ENCODE assay signal across 8 mouse cellular contexts in genomic region chr6:95621821-95622220, GRCm38 (mm10).
DNase-seq lines count a peak whose midpoint lies in the region; ATAC-seq and TF ChIP-seq lines count a peak whose summit lies in the region.

No protein-coding gene starts in this region.

- no peak overlapping the region for H3K9ac ChIP-seq in kidney, embryonic 14.5 days (ENCODE audit: low read depth, low read length)
- H3K9ac ChIP-seq in neural tube, embryonic 15.5 days (replicated peaks), result no peak overlapping the region

- peak; percentile 66 for DNase-seq in kidney, adult 2 months
- DNase-seq in lung, postnatal 14 days, result peak; percentile 60
- no peak for DNase-seq in thymus, postnatal 25 days

- no peak for ATAC-seq in kidney, embryonic 14.5 days (ENCODE audit: low FRiP score, low TSS enrichment)
- peak; percentile 87 for ATAC-seq in activated CD4-positive, CD25-positive, alpha-beta regulatory T cell, adult 4 months
- ATAC-seq in common myeloid progenitor, adult 5-6 weeks (replicated peaks; ENCODE audit: low read depth, poor library complexity, severe bottlenecking), result peak; percentile 59
- ATAC-seq in hematopoietic stem cell, adult 5-6 weeks (replicated peaks in 1 of 2; ENCODE audit: insufficient read depth in 1 of 2, low FRiP score in 2 of 2, low TSS enrichment in 1 of 2, low read depth in 1 of 2, poor library complexity in 2 of 2, severe bottlenecking in 2 of 2), result peak; percentile 81 to 89
- no peak for ATAC-seq in neural tube, embryonic 15.5 days (ENCODE audit: low FRiP score)

- H3K4me2 ChIP-seq in kidney, embryonic 14.5 days (replicated peaks; ENCODE audit: low read depth, low read length), result no peak overlapping the region
- no peak overlapping the region for H3K4me2 ChIP-seq in neural tube, embryonic 15.5 days

- no peaks in the 10 kb centered on the region for H3K27me3 ChIP-seq in kidney, adult 2 months (replicated peaks; ENCODE audit: control insufficient read depth, insufficient read depth, low read length)
- no peaks in the 10 kb centered on the region for H3K27me3 ChIP-seq in kidney, embryonic 14.5 days (ENCODE audit: control insufficient read depth, insufficient read depth, low read length)
- H3K27me3 ChIP-seq in neural tube, embryonic 15.5 days (replicated peaks), result no peaks in the 10 kb centered on the region

- no peak for TF ChIP-seq POLR2A in kidney, adult 2 months (IDR thresholded peaks at IDR 0.05; ENCODE audit: low read depth, low read length)

- 56% methylated on average over 2 of the region's 2 CpGs for WGBS in kidney, adult 2 months
- 88% methylated on average over 2 of the region's 2 CpGs for WGBS in kidney, embryonic 14.5 days
- WGBS in neural tube, embryonic 15.5 days, result 58% methylated on average over 2 of the region's 2 CpGs

- no peak overlapping the region for H3K27ac ChIP-seq in kidney, adult 2 months (ENCODE audit: insufficient read depth, low read depth, low read length)
- H3K27ac ChIP-seq in kidney, embryonic 14.5 days (ENCODE audit: low read depth, low read length), result no peak overlapping the region
- H3K27ac ChIP-seq in neural tube, embryonic 15.5 days (replicated peaks), result no peak overlapping the region

- H3K36me3 ChIP-seq in kidney, adult 2 months (ENCODE audit: control insufficient read depth, insufficient read depth, low read length), result no peaks in the 10 kb centered on the region
- H3K36me3 ChIP-seq in kidney, embryonic 14.5 days (ENCODE audit: control insufficient read depth, insufficient read depth, low read length), result no peaks in the 10 kb centered on the region
- H3K36me3 ChIP-seq in neural tube, embryonic 15.5 days, result no peaks in the 10 kb centered on the region

- H3K4me3 ChIP-seq in kidney, adult 2 months (ENCODE audit: insufficient read depth, low read depth, low read length), result no peak overlapping the region
- H3K4me3 ChIP-seq in kidney, embryonic 14.5 days (ENCODE audit: low read length), result no peak overlapping the region
- no peak overlapping the region for H3K4me3 ChIP-seq in neural tube, embryonic 15.5 days (replicated peaks)

- peaks cover 4% of the 10 kb centered on the region; the same call in 1 of the 2 replicates for H3K4me1 ChIP-seq in kidney, adult 2 months (ENCODE audit: control insufficient read depth, insufficient read depth, low read length)
- no peaks in the 10 kb centered on the region for H3K4me1 ChIP-seq in kidney, embryonic 14.5 days (ENCODE audit: control insufficient read depth, insufficient read depth, low read length)
- H3K4me1 ChIP-seq in neural tube, embryonic 15.5 days, result peaks cover 4% of the 10 kb centered on the region; the same call in 1 of the 2 replicates

- TF ChIP-seq CTCF in kidney, adult 2 months (conservative IDR thresholded peaks at IDR 0.05; ENCODE audit: insufficient read depth, insufficient read length, low read depth, low read length), result no peak

- H3K9me3 ChIP-seq in kidney, embryonic 14.5 days (ENCODE audit: control insufficient read depth, low read length), result no peaks in the 10 kb centered on the region
- no peaks in the 10 kb centered on the region for H3K9me3 ChIP-seq in neural tube, embryonic 15.5 days (replicated peaks)

Comparison
In these comparisons a context has a peak if more than half of its experiments do, and no peak if none do; other contexts are left out.
1. ATAC-seq: peak in activated CD4-positive, CD25-positive, alpha-beta regulatory T cell, adult 4 months (single experiment), common myeloid progenitor, adult 5-6 weeks (single experiment) and hematopoietic stem cell, adult 5-6 weeks (2 of 2); none in kidney, embryonic 14.5 days (single experiment) and neural tube, embryonic 15.5 days (single experiment).